Mouse (Mus musculus): ENCODE measurements at regions not wholly inside any gene's neighbourhood (a gene's known extent, or its start where the extent isn't known, plus 50 kb on each side); places are given as distances from the start of the nearest gene placed in this dataset.

GRCm38 (mm10) chr10:15399964-15400363 is 682.0 kb upstream of the Gje1 start:
- Histone ChIP-seq H3K36me3 (ENCODE audit: control insufficient read depth in 1 of 2, insufficient read depth in 2 of 2, low read length in 2 of 2) (peaks cover 0 to 3% of the 10 kb centered on the region in 2 experiments; a peak in 1 of 4 replicates), H3K27ac (ENCODE audit: control insufficient read depth, low read depth, low read length) (no peak overlapping the region), H3K4me3 (ENCODE audit: control insufficient read depth in 1 of 2, insufficient read depth in 1 of 2, low read depth in 2 of 2, low read length in 2 of 2) (no peak overlapping the region), H3K4me1 (ENCODE audit: control insufficient read depth in 1 of 2, insufficient read depth in 2 of 2, low read length in 2 of 2) (no peaks in the 10 kb centered on the region), H3K9ac (ENCODE audit: control insufficient read depth, low read depth, low read length, poor library complexity, severe bottlenecking) (no peak overlapping the region), H3K27me3 (ENCODE audit: control insufficient read depth in 1 of 2, insufficient read depth in 2 of 2, low read length in 2 of 2) (no peaks in the 10 kb centered on the region), H3K9me3 (replicated peaks; ENCODE audit: insufficient read depth, low read length) (no peaks in the 10 kb centered on the region), H3K79me2 (ENCODE audit: control insufficient read depth, insufficient read depth, low read length, poor library complexity) (no peaks in the 10 kb centered on the region)
- no peak for TF ChIP-seq RAD21 (IDR thresholded peaks at IDR 0.05; ENCODE audit: low read depth, low read length)
- peak; percentile 27; the same call in 1 of the 2 replicates for TF ChIP-seq GATA1 (IDR thresholded peaks at IDR 0.05; ENCODE audit: low read depth, low read length)
- no peak for TF ChIP-seq USF2 (IDR thresholded peaks at IDR 0.05; ENCODE audit: borderline replicate concordance in 1 of 2, insufficient read depth in 1 of 2, low read depth in 1 of 2, low read length in 2 of 2)
- TF ChIP-seq ZMIZ1 (IDR thresholded peaks at IDR 0.05; ENCODE audit: low read depth, low read length): no peak
- no peak for TF ChIP-seq UBTF (IDR thresholded peaks at IDR 0.05; ENCODE audit: borderline replicate concordance, insufficient read depth, low read depth, low read length)
- TF ChIP-seq EP300 (IDR thresholded peaks at IDR 0.05; ENCODE audit: low read depth in 1 of 2, low read length in 2 of 2): peak; percentile 26 to 65; a peak in 2 of 4 replicates
- TF ChIP-seq ETS1 (IDR thresholded peaks at IDR 0.05; ENCODE audit: low read depth, low read length): peak; percentile 50
- peak; percentile 65 for DNase-seq (ENCODE audit: low read depth, low spot score)

GRCm38 (mm10) chr10:15397114-15397513 is 679.1 kb upstream of the Gje1 start:
- no peak for TF ChIP-seq TAL1 (IDR thresholded peaks at IDR 0.05; ENCODE audit: low read length)
- TF ChIP-seq SMC3 (IDR thresholded peaks at IDR 0.05; ENCODE audit: low read depth, low read length): no peak
- TF ChIP-seq E2F4 (IDR thresholded peaks at IDR 0.05; ENCODE audit: borderline replicate concordance, low read depth, low read length): no peak
- TF ChIP-seq USF1 (IDR thresholded peaks at IDR 0.05; ENCODE audit: low read depth, low read length): no peak
- TF ChIP-seq CHD1 (IDR thresholded peaks at IDR 0.05; ENCODE audit: low read depth, low read length): no peak
- TF ChIP-seq POLR2A (IDR thresholded peaks at IDR 0.05; ENCODE audit: control insufficient read depth in 1 of 2, insufficient read depth in 1 of 2, low read depth in 1 of 2, low read length in 2 of 2, poor library complexity in 1 of 2): no peak
- no peak for TF ChIP-seq KAT2A (conservative IDR thresholded peaks at IDR 0.05; ENCODE audit: low read depth, low read length)
- TF ChIP-seq MEF2A (IDR thresholded peaks at IDR 0.05; ENCODE audit: extremely low read depth, insufficient replicate concordance, low read depth, low read length, poor library complexity, severe bottlenecking): no peak
- no peak for TF ChIP-seq SIN3A (IDR thresholded peaks at IDR 0.05; ENCODE audit: low read length)
- TF ChIP-seq POLR2AphosphoS2 (IDR thresholded peaks at IDR 0.05; ENCODE audit: low read length): no peak
- peaks cover 0 to 5% of the 10 kb centered on the region in 2 experiments; a peak in 1 of 4 replicates for H3K36me3 ChIP-seq (ENCODE audit: control insufficient read depth in 1 of 2, insufficient read depth in 2 of 2, low read length in 2 of 2)
- no peak for DNase-seq (ENCODE audit: low read depth, low spot score)
- H3K4me1 ChIP-seq (ENCODE audit: control insufficient read depth in 1 of 2, insufficient read depth in 2 of 2, low read length in 2 of 2): peaks cover 0 to under 1% of the 10 kb centered on the region in 2 experiments; a peak in 1 of 4 replicates
- H3K9ac ChIP-seq (ENCODE audit: control insufficient read depth, low read depth, low read length, poor library complexity, severe bottlenecking): no peak overlapping the region
- no peak overlapping the region for H3K27ac ChIP-seq (ENCODE audit: control insufficient read depth, low read depth, low read length)
- no peaks in the 10 kb centered on the region for H3K27me3 ChIP-seq (ENCODE audit: control insufficient read depth in 1 of 2, insufficient read depth in 2 of 2, low read length in 2 of 2)
- no peak overlapping the region for H3K4me3 ChIP-seq (ENCODE audit: control insufficient read depth in 1 of 2, insufficient read depth in 1 of 2, low read depth in 2 of 2, low read length in 2 of 2)
- H3K79me2 ChIP-seq (ENCODE audit: control insufficient read depth, insufficient read depth, low read length, poor library complexity): no peaks in the 10 kb centered on the region
- H3K9me3 ChIP-seq (replicated peaks; ENCODE audit: insufficient read depth, low read length): no peaks in the 10 kb centered on the region
